Mouse (Mus musculus) 3T3-L1 (cell line): ENCODE data around the gene Rab35.
A peak's percentile ranks its signal among the peaks of the same experiment; 100 is the strongest.

ENCODE experiments used
- DNase-seq: peaks from one replicate; pipeline ENCODE4 v3.0.0-alpha.2; 2015; ENCODE audit warnings: low read depth, low spot score

Rab35 gene

DNA sequence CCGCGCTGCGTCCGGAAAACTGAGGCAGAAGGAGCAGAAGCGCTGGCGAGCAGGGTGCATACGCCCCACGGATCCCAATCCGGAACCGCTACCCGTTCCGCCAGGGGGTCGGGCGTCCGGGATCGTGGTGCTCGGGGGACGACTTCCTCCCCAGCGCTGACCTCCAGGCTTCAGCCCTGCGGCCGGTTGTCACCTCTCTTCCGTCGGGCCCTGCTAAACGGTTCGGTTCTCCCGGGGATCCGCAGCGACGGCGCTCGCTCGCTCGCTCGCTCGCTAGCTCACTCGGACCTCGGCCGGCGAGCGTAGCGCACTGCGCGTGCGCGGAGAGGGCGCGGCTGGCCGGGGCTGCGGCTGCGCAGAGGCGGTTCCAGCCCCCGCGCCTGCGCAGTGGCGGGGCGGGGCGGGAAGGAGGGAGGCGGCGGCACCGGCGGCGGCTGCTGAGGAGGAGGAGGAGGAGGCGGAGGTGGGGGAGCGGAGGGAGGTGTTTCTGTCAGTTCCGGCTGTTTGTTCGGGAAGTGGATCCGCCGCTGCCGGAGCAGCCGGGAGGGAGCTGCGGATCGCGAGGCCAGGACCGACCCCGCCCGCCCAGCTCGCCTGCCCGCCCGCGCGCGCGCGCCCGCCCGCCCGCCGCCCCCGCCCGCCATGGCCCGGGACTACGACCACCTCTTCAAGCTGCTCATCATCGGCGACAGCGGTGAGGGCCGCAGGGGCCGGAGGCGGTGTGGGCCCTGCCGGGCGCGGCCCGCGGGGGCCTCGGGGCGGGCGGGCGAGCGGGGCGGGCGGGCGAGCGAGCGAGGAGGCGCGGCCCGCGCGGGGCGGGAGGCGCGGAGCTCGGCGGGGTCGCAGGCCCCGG is at the start of gene Rab35:
Gene Rab35 (plus strand): TSS at position 404 of the 853 bp plus-strand sequence.
- peak; percentile 88 for DNase-seq

DNA sequence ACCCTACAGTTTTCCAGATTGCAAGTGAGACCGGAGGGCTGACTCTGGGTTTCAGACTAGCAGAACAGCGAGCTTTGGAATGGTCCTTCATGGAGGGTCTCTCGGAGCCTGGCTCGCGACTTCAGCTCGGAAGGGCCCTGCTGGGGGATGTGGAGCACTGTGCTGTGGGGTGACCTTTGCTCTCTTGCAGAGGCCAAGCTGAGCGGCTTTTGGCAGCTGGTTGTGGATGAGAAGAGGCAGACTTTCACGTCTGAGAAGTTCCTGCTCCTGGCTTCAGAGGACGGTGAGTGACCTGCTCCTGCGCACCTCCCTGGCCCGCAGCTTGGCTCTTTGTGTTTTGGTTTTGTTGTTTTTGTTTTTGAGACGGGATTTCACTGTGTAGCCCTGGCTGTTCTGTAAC is 46.1 kb upstream of the Rab35 start:
- DNase-seq = no peak

DNA sequence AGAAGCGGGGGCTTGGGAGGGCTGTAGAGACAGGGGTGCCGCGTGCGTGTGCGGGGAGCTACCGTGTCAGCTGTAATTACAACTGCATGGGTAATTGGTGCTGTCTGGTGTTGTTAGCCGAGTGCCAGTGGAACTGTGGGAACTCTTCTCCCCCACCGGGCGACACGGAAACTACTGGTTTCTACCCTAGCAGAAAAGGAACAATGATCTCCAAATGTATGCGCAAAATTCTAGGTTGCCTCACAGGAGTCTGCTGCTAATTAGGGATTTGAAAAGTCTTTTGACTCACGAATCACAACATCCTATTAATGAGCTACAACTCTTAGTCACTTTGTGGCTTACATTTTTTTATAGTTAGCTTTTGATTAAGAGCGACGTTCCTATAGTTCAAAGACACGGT is 45.5 kb upstream of the Rab35 start:
- no peak for DNase-seq

DNA sequence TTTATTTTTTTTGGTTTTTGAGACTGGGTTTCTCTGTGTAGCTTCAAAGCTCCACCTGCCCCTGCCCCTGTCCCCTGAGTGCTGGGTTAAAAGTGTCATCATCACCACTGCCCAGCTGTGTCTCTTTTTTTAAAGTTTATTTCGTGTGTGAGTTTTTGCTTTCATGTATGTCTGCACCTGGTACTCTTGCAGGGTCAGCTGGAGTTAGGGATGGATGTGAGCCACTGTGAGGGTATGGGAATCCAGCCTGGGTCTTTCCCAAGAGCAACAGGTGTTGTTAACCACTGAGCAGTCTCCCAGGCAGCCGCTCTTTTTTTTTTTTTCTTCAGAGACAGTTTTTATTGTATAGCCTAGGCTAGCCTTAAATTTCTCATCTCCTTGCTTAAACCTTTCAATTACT is 44.9 kb upstream of the Rab35 start:
- DNase-seq = no peak

DNA sequence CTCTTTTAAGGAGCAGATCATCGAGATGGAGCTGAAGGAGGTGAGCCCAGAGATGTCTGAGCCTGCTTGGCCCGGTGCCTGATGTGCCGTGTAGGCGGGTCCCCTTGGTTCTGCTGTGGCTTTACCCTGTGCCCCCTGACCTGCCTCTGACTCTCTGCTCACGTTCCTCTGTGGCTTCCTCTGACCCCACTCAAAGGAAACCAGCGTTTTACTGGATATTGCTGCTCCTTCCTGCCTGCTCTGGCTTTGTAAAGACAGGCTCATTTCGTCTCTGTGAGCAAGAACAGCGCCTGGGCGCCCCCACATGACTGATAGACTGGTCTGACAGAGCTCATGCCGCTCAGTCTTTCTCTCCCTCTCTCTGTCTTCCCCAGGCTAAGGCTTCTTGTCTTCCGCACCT is 40.7 kb upstream of the Rab35 start:
- no peak for DNase-seq

DNA sequence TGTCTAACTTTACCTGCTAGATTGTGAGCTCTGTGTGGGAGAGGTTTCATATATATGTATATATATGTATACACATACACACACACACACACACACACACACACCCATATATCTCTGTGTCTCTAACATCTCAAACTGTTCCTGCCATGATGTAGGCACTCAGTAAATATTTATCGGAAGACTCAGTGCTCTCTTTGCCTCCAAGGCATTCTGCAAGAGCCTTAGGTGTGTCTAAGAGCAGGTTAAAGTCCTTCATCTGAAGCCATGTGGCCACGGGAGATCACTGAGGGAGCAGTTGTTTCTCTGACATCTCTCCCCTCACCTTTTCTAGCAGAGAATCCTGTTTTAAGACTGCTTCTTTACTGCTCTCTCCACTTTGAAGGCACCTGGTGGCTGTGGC is 40.2 kb upstream of the Rab35 start:
- DNase-seq = no peak

DNA sequence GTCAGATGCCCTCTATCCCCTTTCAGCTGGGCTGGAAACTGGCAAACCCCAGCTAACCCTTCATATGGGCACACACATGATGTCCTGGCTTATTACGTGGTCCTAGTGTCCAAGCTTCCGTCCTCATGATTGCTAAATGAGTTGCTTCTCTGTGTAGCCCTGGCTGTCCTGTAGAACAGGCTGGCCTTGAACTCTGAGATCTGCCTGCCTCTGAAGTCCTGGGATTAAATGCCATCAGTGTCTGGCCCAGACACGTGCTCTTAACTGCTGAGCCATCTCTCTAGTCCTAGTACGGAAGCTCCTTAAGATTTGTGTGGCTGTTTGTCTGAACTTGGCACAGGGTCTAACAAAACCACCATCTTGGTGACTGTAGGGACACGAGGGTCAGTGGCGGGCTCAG is 28.1 kb upstream of the Rab35 start:
- DNase-seq = no peak

DNA sequence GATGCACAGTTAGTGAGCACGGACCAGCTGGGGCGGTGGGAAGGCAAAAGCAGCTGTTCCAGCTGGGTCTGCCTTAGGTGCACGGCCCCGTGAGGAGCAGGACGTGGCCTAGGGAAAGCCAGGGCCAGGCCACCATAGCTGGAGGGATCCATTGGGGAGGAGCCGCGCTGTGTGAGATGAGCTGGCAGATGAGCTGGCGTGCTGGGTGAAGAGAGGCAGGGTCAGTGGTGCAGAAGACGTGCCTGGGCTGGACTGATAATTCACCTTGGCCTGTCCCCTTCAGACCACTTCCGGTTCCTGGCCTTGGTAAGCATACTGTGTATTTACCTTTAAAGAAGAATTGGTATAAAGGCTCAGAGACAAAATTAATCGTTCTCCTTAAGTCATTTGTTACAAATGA is 20.1 kb upstream of the Rab35 start:
- no peak for DNase-seq

DNA sequence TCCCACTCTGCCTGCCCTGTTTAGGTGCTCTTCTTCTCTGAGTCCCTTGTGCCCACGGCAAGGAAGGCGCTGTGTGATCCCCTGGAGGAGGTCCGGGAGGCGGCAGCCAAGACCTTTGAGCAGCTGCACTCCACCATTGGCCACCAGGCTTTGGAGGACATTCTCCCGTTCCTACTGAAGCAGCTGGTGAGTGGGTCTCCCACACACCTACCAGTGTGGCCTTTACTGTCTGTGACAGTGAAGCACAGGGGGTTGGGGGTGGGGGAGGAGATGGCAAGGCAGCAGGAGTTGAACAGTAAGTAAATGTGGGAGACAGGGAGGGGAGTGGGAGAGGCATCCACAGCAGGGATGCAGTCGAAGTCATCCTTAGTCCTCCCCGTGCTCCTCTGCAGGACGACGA is 18.4 kb upstream of the Rab35 start:
- no peak for DNase-seq

DNA sequence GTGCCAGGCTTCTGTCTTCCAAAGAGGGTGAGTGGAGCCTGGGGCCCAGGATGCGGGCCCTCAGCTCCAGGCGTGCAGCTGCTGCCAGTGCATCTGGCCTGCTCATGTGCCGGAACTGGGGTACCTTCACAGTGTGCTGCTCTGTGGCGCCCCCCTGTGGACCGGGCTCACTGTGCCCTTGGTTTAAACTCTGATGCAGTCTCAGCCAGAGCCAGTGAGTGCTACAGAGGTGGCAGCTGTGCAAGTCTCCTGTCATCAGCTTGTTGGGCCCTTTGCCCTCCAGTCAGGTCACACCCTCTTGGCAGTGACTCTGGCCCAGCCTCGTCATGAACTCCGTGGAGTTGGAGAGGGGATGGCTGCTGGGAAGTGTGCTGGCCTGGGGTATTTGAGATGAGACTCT is 16.8 kb upstream of the Rab35 start:
- DNase-seq = peak; percentile 72

DNA sequence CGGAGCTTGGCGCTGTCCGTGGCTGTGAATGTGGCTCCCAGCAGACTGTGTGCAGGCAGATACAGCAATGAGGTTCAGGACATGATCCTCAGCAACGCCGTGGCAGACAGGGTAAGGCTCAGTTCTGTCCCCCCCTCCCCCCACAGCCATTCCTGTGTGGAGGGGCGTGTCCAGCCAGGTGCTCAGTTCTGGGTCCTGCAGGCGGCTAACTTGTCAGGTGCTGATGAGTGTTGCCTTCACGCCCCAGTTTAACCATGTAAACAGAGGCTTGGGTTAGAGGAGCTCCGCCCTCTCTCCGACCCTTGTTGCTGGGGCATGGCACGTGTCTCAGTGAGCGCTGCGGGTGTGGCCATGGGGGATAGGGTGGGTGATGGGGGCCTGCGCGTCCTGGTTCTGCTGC is 12.0 kb upstream of the Rab35 start:
- no peak for DNase-seq

DNA sequence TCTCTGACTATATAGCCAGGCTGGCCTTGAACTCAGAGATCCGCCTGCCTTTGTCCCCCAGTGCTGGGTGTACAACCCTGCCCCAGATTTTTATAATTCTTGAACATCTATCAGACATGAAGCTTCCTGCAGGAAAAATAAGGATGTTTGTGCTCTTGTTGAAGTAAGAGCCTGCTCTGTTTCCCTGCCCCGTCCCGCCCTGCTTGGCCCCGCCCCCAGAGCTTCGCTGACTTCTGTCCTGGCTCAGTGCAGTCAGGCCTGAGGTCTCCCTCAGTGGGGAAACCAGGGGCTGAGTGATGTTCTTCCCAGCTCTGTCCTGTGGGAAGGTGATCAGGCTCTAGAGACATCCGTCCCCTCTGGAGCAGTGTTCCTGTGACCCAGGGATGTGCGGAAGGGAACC is 9.0 kb upstream of the Rab35 start:
- no peak for DNase-seq

DNA sequence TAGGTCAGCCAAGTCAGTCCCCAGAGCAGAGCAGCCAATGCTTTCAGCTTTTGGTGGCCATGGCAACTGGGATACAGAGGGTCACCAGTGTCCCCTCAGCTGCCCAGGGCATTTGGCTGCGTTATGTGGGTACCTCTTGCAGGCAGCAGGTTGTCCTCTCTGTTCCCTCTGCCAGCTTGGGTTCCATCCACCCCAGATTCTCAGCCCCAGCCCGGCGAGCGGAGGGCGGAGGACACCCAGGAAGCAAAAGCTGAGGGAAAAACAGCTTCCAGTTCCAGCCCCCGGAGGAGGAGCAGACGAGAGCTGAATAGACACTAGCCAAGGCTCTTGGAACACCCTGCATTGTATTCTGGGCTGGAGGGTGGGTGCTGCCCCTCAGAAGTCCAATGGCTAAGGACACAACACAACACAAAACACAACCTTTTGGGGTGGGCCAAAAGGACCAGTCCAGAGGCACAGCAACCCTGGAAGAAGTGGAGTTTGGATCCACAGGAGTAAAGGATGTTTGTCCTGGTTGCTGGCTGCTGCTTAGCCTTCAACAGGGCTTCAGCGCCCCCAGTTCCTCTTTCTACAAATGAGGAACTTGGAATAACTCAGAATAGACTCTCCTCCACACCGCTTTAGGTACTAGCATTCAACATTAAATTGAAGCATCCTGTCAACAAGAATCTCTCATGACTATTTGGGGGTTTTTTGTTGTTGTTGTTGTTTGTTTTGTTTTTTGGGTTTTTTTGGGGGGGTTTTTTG is 7.8 kb upstream of the Rab35 start:
- no peak for DNase-seq

DNA sequence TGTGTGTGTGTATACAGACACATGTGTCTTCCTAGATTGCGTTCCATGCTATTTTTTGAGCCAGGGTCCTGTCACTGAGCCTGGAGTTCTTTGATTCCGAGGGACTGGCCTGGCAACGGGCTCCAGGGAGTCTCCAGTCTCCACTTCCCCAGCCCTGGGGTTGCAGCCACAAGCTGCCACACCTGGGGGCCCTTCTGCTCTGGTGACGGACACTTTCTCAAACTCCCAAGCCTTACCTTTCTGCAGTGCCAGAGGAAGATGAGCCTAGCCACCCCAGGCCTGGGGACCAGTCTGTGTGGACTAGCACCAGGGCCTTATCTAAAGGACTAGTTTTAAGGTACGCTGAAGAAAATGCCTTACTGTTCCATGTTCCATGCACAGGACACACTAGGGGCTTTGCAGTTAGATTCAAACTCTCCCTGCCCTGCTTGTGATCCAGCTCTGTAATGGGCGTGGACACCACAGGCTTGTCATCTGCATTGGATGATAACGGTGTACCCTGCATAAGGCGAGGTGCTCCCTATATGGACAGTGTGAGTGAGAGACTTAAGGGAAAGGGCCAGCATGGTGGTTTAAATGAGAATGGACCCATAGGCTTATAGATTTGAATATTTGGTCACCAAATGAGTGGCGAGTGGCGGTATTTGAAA is 5.3 kb upstream of the Rab35 start:
- no peak for DNase-seq

DNA sequence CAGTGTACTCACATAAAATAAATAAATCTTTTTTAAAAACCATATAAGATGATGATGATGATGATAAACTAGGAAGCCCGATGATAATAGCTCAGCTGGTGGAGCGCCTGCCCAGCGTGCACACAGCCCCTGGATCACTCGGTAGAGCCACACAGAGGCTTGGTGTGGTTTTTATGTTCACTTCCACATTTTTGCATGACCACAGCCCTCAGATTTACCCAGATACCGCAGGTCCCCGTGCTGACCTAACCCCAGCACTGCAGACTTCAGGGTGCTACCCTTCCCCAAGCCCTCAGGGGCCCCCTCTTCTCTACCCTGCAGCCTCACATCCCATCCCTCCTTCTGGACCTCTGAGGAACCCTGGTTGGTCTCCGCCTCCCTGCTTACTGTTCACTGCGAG is 3.6 kb upstream of the Rab35 start:
- DNase-seq = no peak

DNA sequence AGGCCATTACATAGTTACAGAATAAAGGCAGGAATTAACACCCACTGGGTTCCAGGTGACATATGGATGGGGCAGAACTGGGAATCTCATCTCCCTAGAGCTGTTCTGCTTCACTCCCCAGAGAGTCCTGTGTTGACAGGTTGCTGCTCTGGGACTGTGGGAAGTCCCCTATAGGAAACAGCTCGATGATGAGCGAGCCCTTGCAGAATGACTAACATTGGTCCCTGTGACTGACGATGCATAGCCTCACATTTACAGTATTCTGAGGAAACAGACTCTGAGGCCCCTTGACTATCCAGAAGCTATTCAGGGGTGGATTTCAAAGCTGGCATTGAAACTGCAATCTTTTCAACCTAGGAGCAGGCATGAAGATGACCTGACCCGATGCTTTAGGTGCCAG is 2.0 kb upstream of the Rab35 start:
- DNase-seq = peak; percentile 11

DNA sequence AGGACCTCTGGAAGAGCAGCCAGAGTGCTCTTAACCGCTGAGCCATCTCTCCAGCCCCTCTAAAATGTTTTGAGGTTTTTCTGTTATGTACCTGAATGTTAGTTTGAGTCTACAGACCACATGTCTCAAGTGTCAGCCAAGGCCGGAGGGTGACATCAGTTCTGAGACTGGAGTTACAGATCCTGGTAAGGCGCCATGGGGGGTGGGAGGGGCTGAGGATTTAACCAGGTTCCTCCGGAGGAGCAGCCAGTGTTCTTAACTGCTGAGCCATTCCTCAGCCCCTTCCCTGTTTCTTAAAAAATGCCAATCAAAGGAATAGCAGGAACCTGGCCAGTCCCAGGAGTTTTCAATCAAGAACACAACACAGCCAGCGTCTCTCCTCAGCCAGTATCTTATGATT is 1.4 kb upstream of the Rab35 start:
- DNase-seq = peak; percentile 7

DNA sequence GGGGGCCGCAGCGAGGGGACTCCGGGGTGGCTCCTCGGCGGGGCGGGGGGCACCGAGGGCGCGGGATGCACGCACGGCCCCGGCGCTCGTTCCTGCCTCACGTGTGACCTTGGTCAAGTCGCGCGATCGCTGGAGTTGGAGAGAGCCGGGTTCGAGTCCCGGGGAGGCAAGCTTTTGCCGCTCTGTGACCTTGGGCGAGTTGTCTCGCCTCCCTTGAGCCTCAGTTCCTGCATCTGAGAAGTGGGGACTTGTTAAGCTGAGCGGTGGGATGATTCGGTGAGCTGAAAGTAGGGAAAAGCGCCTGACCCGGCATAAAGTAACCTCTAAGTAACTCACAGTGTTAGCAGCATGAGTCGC is 628 bp downstream of the Rab35 start:
- DNase-seq = peak; percentile 53

DNA sequence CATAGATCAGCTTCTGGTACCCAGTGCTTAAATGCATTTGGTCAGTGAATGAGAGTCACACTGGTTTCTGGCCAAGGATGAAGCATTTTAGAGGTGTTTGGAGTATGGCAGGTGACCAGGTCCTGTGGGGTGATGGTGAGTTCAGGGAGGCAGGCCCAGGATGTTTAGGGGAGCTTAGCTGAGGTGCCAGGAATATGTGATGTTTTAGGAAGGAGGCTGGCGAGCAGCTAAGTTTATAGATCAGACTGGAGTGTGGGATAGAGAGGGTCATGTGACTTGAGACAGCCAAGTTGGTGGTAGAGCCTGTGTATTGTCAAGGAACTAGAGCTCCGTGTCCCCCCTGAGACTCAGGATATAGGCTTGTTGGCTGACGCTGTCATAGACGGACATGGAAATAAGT is 1.4 kb downstream of the Rab35 start:
- DNase-seq = no peak

DNA sequence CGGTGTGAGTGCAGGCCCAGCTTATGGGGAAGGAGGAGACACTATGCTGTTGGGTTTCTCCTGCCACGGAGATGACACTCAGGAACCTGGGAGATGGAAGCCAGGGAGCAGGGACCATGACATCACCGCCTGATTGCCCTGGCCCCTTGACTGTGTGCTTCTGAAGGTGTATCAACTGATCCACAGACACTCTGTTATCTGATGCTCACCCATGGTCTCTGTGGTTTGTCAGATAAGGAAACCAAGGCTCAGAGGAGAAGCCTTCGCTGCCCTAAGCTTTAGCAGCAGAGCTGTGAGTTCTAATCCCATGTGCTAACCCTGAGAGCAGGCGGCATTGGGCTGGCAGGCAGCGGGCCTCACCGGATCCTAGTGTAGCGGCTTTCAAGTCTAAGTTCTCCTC is 2.3 kb downstream of the Rab35 start:
- DNase-seq = no peak

DNA sequence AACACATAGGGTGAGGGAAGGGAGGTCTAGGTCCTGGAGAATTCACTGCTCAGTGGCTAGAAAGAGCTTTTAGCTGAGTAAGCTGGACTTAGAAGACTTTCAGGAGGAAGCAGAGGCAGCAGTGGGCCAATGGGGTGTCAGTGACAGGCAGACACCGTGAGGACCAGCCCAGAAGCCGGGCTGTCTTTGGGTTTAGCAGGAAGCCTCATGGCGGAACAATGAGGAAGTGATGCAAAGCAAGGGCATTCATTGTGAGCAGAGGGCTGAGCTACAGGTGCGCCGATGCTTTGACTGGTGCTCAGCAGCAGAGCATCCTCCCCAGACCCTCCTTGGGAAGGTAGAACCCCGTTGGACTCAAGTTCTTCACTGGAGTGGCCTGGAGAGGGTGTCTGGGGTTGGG is 3.8 kb downstream of the Rab35 start:
- no peak for DNase-seq

DNA sequence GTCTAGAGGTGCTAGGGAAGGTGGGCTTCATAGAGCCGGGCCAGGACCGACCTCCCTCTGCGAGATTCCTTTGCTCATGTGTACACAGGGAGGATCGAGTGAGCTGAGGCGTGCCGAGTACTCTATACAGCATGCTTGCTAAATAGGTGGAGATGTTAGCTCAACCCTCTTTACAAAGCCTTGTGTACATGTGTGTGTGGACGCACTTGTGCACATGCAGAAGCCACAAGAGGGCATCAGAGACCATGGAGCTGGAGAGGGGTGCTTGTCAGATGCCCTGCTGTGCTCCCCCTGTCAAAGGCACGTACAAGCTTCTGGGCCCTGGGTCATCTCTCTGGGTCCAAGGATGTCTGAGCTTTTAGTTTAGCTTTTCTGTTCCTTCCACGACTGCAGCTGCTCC is 12.5 kb downstream of the Rab35 start:
- no peak for DNase-seq

DNA sequence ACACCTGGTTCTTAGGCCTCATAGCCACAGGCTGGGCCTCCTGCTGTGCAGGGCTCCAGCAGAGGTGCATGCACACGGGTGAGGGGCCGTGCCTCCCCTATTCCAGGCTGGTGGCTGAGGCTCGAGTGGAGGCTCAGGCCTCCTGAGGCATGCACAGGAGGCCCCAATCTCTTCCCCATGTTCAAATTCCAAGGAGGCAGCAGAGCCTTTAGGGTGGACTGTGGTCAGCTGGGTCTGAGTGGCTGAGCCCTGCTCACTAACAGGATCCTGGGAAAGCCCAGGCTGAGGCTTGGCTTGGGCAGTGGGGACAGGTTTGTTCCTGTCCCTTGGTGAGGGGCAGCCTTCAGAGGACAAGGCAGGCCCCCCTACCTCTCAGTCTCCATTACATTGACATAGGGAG is 17.2 kb downstream of the Rab35 start:
- no peak for DNase-seq
